ENCODE assay signal across 8 mouse cellular contexts in the genomic region with DNA sequence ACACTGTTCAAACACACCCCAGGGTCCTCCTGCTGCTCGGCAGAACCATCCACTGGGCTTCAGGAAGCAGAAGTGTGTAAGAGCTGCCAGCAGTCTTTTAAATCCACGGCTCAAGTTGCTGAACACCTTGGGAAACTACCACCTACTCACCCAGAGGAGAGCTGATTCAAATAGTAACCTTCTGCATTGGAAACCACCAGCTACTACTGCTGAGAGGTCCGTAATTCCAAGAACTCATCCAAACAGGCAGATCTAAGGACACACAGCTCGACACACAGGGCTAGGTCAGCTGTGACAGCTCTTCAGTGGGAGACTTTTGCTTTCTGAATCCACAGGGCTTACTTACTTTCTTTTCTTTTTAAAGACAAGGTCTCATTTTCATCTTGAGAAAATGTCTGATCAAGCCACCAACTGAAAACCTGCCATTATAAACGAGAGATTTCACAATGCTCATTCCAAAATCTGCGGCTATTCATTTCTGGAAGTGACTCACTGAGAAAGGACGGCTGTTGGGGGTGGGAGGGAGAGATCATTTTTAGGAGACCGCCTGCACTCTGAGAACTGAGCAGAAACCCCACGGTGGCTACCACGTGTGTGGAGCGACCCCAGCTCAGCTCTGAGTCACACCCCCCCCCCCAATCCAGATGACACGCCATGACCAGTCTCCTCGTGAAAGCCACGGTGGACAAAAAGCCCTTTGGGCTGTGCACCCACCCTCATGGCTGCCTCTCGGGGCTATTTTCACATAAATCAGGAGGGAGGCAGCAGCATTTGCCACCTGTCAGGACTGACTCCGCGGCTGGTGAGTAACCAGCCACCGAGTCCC.
DNase-seq lines count a peak whose midpoint lies in the region; ATAC-seq lines count a peak whose summit lies in the region.

No protein-coding gene starts in this region.

- ATAC-seq in kidney, embryonic 14.5 days (ENCODE audit: low FRiP score, low TSS enrichment) = peak; percentile 46; the same call in 1 of the 2 replicates
- 0 out of 2 replicates have a peak, but pooled peaks have one; percentile 26 for ATAC-seq in embryonic facial prominence, embryonic 15.5 days (ENCODE audit: insufficient number of reproducible peaks, low FRiP score, low TSS enrichment, low read depth)
- ATAC-seq in intestine, embryonic 14.5 days (replicated peaks; ENCODE audit: low FRiP score, low TSS enrichment, low read depth) = no peak
- peak; percentile 63 for ATAC-seq in midbrain, embryonic 13.5 days

- H3K4me3 ChIP-seq in kidney, embryonic 14.5 days (ENCODE audit: low read length) = peak overlapping the region; percentile 32
- H3K4me3 ChIP-seq in embryonic facial prominence, embryonic 15.5 days (replicated peaks) = peak overlapping the region; percentile 23
- no peak overlapping the region for H3K4me3 ChIP-seq in intestine, embryonic 14.5 days (ENCODE audit: low read depth, low read length)
- H3K4me3 ChIP-seq in midbrain, embryonic 13.5 days (replicated peaks) = peak overlapping the region; percentile 23

- DNase-seq in kidney, adult 18-20 months = no peak
- no peak for DNase-seq in intestine, embryonic 14.5 days (ENCODE audit: low spot score)
- no peak for DNase-seq in frontal cortex, postnatal 10 days (ENCODE audit: low spot score in 2 of 2)
- DNase-seq in spleen, postnatal 36 days (ENCODE audit: low spot score in 2 of 2) = no peak
- DNase-seq in spleen, postnatal 4 days (ENCODE audit: low spot score in 2 of 2) = no peak

- H3K36me3 ChIP-seq in kidney, embryonic 14.5 days (ENCODE audit: control insufficient read depth, insufficient read depth, low read length) = no peaks in the 10 kb centered on the region
- no peaks in the 10 kb centered on the region for H3K36me3 ChIP-seq in embryonic facial prominence, embryonic 15.5 days
- no peaks in the 10 kb centered on the region for H3K36me3 ChIP-seq in intestine, embryonic 14.5 days (ENCODE audit: control insufficient read depth, insufficient read depth, low read length)
- H3K36me3 ChIP-seq in midbrain, embryonic 13.5 days = no peaks in the 10 kb centered on the region

- H3K27me3 ChIP-seq in kidney, embryonic 14.5 days (ENCODE audit: control insufficient read depth, insufficient read depth, low read length) = no peaks in the 10 kb centered on the region
- no peaks in the 10 kb centered on the region for H3K27me3 ChIP-seq in embryonic facial prominence, embryonic 15.5 days
- H3K27me3 ChIP-seq in intestine, embryonic 14.5 days (replicated peaks; ENCODE audit: control insufficient read depth, insufficient read depth, low read length) = no peaks in the 10 kb centered on the region
- H3K27me3 ChIP-seq in midbrain, embryonic 13.5 days = no peaks in the 10 kb centered on the region

- H3K4me2 ChIP-seq in kidney, embryonic 14.5 days (replicated peaks; ENCODE audit: low read depth, low read length) = peak overlapping the region; percentile 59
- peak overlapping the region; percentile 45 for H3K4me2 ChIP-seq in embryonic facial prominence, embryonic 15.5 days (replicated peaks)
- peak overlapping the region; percentile 45 for H3K4me2 ChIP-seq in intestine, embryonic 14.5 days (ENCODE audit: low read length)
- H3K4me2 ChIP-seq in midbrain, embryonic 13.5 days (replicated peaks) = peak overlapping the region; percentile 46

- H3K9me3 ChIP-seq in kidney, embryonic 14.5 days (ENCODE audit: control insufficient read depth, low read length) = no peaks in the 10 kb centered on the region
- H3K9me3 ChIP-seq in embryonic facial prominence, embryonic 15.5 days (replicated peaks) = no peaks in the 10 kb centered on the region
- no peaks in the 10 kb centered on the region for H3K9me3 ChIP-seq in intestine, embryonic 14.5 days (ENCODE audit: control insufficient read depth, low read length)
- no peaks in the 10 kb centered on the region for H3K9me3 ChIP-seq in midbrain, embryonic 13.5 days

- H3K27ac ChIP-seq in kidney, embryonic 14.5 days (ENCODE audit: low read depth, low read length) = no peak overlapping the region
- peak overlapping the region; percentile 73 for H3K27ac ChIP-seq in embryonic facial prominence, embryonic 15.5 days (replicated peaks)
- no peak overlapping the region for H3K27ac ChIP-seq in intestine, embryonic 14.5 days (ENCODE audit: low read depth)
- H3K27ac ChIP-seq in midbrain, embryonic 13.5 days = peak overlapping the region; percentile 61

- peaks cover 21% of the 10 kb centered on the region for H3K4me1 ChIP-seq in kidney, embryonic 14.5 days (ENCODE audit: control insufficient read depth, insufficient read depth, low read length)
- peaks cover 17% of the 10 kb centered on the region for H3K4me1 ChIP-seq in embryonic facial prominence, embryonic 15.5 days
- H3K4me1 ChIP-seq in intestine, embryonic 14.5 days (replicated peaks; ENCODE audit: control insufficient read depth, insufficient read depth, low read length) = peaks cover 17% of the 10 kb centered on the region
- peaks cover 28% of the 10 kb centered on the region for H3K4me1 ChIP-seq in midbrain, embryonic 13.5 days (replicated peaks)

- 8% methylated on average over 18 of the region's 18 CpGs for WGBS in kidney, embryonic 14.5 days
- WGBS in embryonic facial prominence, embryonic 15.5 days = 42% methylated on average over 18 of the region's 18 CpGs
- 28% methylated on average over 18 of the region's 18 CpGs for WGBS in intestine, embryonic 14.5 days
- WGBS in midbrain, embryonic 13.5 days = 32% methylated on average over 18 of the region's 18 CpGs

- H3K9ac ChIP-seq in kidney, embryonic 14.5 days (ENCODE audit: low read depth, low read length) = 0 out of 2 replicates have a peak overlapping the region, but pooled peaks have one; percentile 13
- H3K9ac ChIP-seq in embryonic facial prominence, embryonic 15.5 days = 0 out of 2 replicates have a peak overlapping the region, but pooled peaks have one; percentile 12
- no peak overlapping the region for H3K9ac ChIP-seq in intestine, embryonic 14.5 days (ENCODE audit: low read length)
- 0 out of 2 replicates have a peak overlapping the region, but pooled peaks have one; percentile 40 for H3K9ac ChIP-seq in midbrain, embryonic 13.5 days (replicated peaks)

Comparison
In these comparisons a context has a peak if more than half of its experiments do, and no peak if none do; other contexts are left out.
1. H3K27ac ChIP-seq: peak in embryonic facial prominence, embryonic 15.5 days (single experiment) and midbrain, embryonic 13.5 days (single experiment); none in kidney, embryonic 14.5 days (single experiment) and intestine, embryonic 14.5 days (single experiment).
2. Peak in every context shown above with its lines, with median percentiles within 50 percentile points of each other: H3K4me2 ChIP-seq.